In the genomic region with DNA sequence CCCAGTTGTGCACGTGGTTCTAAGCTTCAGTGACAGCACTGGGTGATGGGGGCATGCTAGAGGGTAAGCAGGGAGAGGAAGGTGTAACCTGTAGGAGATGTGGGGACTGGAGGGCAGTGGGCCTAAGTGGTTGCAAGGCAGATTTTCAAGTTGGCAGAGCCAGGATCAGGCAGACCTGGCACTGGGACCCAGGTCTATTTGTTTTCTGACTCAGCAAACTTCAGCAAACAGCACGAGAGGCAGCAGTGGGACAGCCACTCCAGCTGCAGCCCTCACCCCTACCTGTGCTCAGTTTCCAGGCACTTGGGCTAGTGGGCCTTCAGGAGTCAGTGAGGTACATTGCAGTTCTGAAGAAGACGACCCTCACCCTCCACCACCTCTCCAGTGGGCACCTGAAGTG, we compare ENCODE assay signal across 20 mouse cellular contexts. TPM values are rescaled to one million over a fixed set of nuclear protein-coding genes. Genes with fewer than 3 reads are reported as not detected.
DNase-seq lines count a peak whose midpoint lies in the region; ATAC-seq and TF ChIP-seq lines count a peak whose summit lies in the region.
"Had no signal": no experiment of that assay in that cellular context is flagged by ENCODE, and none has a peak within 500 bp of the region (broad histone marks: within the 10 kb centered on the region; RNA-seq: fewer than 3 reads in every experiment).

No protein-coding gene starts in this region.

- H3K4me1 ChIP-seq in liver, embryonic 12.5 days = peaks cover 57% of the 10 kb centered on the region
- H3K4me1 ChIP-seq in liver, postnatal 0 days (ENCODE audit: insufficient read depth) = 0 out of 2 replicates have a peak, but pooled peaks cover 3% of the 10 kb centered on the region
- H3K4me1 ChIP-seq in lung, adult 2 months (ENCODE audit: control insufficient read depth, insufficient read depth, low read length) = 0 out of 2 replicates have a peak, but pooled peaks cover 3% of the 10 kb centered on the region

- H3K4me3 ChIP-seq in liver, embryonic 12.5 days = no peak overlapping the region
- H3K4me3 ChIP-seq in liver, postnatal 0 days (ENCODE audit: low read depth, low read length) = no peak overlapping the region
- no peak overlapping the region for H3K4me3 ChIP-seq in lung, adult 2 months (replicated peaks; ENCODE audit: extremely low read depth, low read depth, low read length)
- H3K4me3 ChIP-seq: forebrain, embryonic 10.5 days; forebrain, embryonic 13.5 days; hindbrain, embryonic 12.5 days had no signal

- H3K4me2 ChIP-seq in liver, embryonic 12.5 days = no peak overlapping the region
- no peak overlapping the region for H3K4me2 ChIP-seq in liver, postnatal 0 days (ENCODE audit: low read depth, low read length)
- H3K4me2 ChIP-seq: forebrain, embryonic 13.5 days; heart, embryonic 11.5 days; hindbrain, embryonic 12.5 days had no signal

- TF ChIP-seq CTCF in liver, postnatal 0 days (IDR thresholded peaks at IDR 0.05; ENCODE audit: low read depth) = no peak
- TF ChIP-seq CTCF in lung, adult 2 months (IDR thresholded peaks at IDR 0.05; ENCODE audit: insufficient read depth, low read length) = no peak

- H3K9me3 ChIP-seq in liver, embryonic 12.5 days (replicated peaks) = no peaks in the 10 kb centered on the region
- no peaks in the 10 kb centered on the region for H3K9me3 ChIP-seq in liver, postnatal 0 days (ENCODE audit: low read length)
- H3K9me3 ChIP-seq: forebrain, embryonic 10.5 days; forebrain, embryonic 13.5 days; hindbrain, embryonic 12.5 days had no signal

- 81% methylated on average over 3 of the region's 3 CpGs for WGBS in liver, embryonic 12.5 days (ENCODE audit: insufficient replicate concordance)
- 77% methylated on average over 3 of the region's 3 CpGs for WGBS in liver, postnatal 0 days (ENCODE audit: insufficient replicate concordance)
- WGBS in lung, adult 2 months = 77% methylated on average over 3 of the region's 3 CpGs

- 0 out of 2 replicates have a peak overlapping the region, but pooled peaks have one; percentile 1 for H3K27ac ChIP-seq in liver, embryonic 12.5 days
- no peak overlapping the region for H3K27ac ChIP-seq in liver, postnatal 0 days (ENCODE audit: low read depth)
- H3K27ac ChIP-seq: forebrain, embryonic 10.5 days; forebrain, embryonic 13.5 days; hindbrain, embryonic 12.5 days had no signal

- TF ChIP-seq EP300 in liver, postnatal 0 days (IDR thresholded peaks at IDR 0.05; ENCODE audit: low read depth) = no peak

- H3K27me3 ChIP-seq in liver, embryonic 12.5 days (replicated peaks) = no peaks in the 10 kb centered on the region
- no peaks in the 10 kb centered on the region for H3K27me3 ChIP-seq in liver, postnatal 0 days (ENCODE audit: insufficient read depth, low read length)
- H3K27me3 ChIP-seq: forebrain, embryonic 13.5 days; hindbrain, embryonic 12.5 days had no signal

- no peak for DNase-seq in liver, postnatal 0 days
- DNase-seq in lung, adult 2 months = peak; percentile 17
- no peak for DNase-seq in lung, postnatal 14 days
- peak; percentile 35 for DNase-seq in lung, postnatal 25 days (ENCODE audit: low spot score)
- no peak for DNase-seq in cerebellum, adult 9-10 months
- DNase-seq: adrenal gland, adult 2 months; adrenal gland, postnatal 14 days; cerebellum, adult 11 months; cerebellum, adult 2 months; cerebellum, postnatal 10 days; gastrocnemius, postnatal 14 days; heart, adult 11 months had no signal

- ATAC-seq in liver, embryonic 12.5 days = no peak
- no peak for ATAC-seq in liver, postnatal 0 days
- ATAC-seq: CD4-positive, CD25-positive, alpha-beta regulatory T cell, adult 4 months; forebrain, embryonic 13.5 days; forebrain, embryonic 16.5 days; hindbrain, embryonic 16.5 days had no signal

- no peak overlapping the region for H3K9ac ChIP-seq in liver, embryonic 12.5 days
- H3K9ac ChIP-seq in liver, postnatal 0 days (replicated peaks) = no peak overlapping the region
- H3K9ac ChIP-seq: forebrain, embryonic 13.5 days; hindbrain, embryonic 12.5 days had no signal

- peaks cover 85% of the 10 kb centered on the region for H3K36me3 ChIP-seq in liver, embryonic 12.5 days
- peaks cover 46% of the 10 kb centered on the region for H3K36me3 ChIP-seq in liver, postnatal 0 days (replicated peaks; ENCODE audit: insufficient read depth, low read length)

- no peak for TF ChIP-seq POLR2A in lung, adult 2 months (IDR thresholded peaks at IDR 0.05; ENCODE audit: borderline replicate concordance, extremely low read depth, low read depth, low read length)

RNA-seq across cellular contexts. Expression of gene Ubr4, which starts 4.8 kb away (rescaled TPM):
- polyA plus RNA-seq in liver, embryonic 12.5 days (2016; fragmentation: Nextera tagmentation; extraction: Ambion mirVana) = 54.7 and 55.1 TPM in 2 replicates
- polyA plus RNA-seq in liver, postnatal 0 days (2015; fragmentation: Nextera tagmentation; extraction: Ambion mirVana) = 24.6 and 24.7 TPM in 2 replicates
- polyA plus RNA-seq in lung, adult 2 months (2012; rRNA removed) = 163 and 183 TPM in 2 replicates

RNA-seq across cellular contexts. Expression of gene Emc1, which starts 4.8 kb away (rescaled TPM):
- polyA plus RNA-seq in liver, embryonic 12.5 days (2016; fragmentation: Nextera tagmentation; extraction: Ambion mirVana) = 27.1 and 27.8 TPM in 2 replicates
- polyA plus RNA-seq in liver, postnatal 0 days (2015; fragmentation: Nextera tagmentation; extraction: Ambion mirVana) = 6.8 and 8.2 TPM in 2 replicates
- 38.3 and 42.7 TPM in 2 replicates for polyA plus RNA-seq in lung, adult 2 months (2012; rRNA removed)

RNA-seq across cellular contexts. Expression of gene Mrto4, which starts 4.8 kb away (rescaled TPM):
- polyA plus RNA-seq in liver, embryonic 12.5 days (2016; fragmentation: Nextera tagmentation; extraction: Ambion mirVana) = 166 and 184 TPM in 2 replicates
- 46.2 and 46.7 TPM in 2 replicates for polyA plus RNA-seq in liver, postnatal 0 days (2015; fragmentation: Nextera tagmentation; extraction: Ambion mirVana)
- 12.4 and 17.9 TPM in 2 replicates for polyA plus RNA-seq in lung, adult 2 months (2012; rRNA removed)

RNA-seq across cellular contexts. Expression of gene Akr7a5, which starts 46.7 kb away (rescaled TPM):
- polyA plus RNA-seq in liver, embryonic 12.5 days (2016; fragmentation: Nextera tagmentation; extraction: Ambion mirVana) = 43.4 and 44.0 TPM in 2 replicates
- polyA plus RNA-seq in liver, postnatal 0 days (2015; fragmentation: Nextera tagmentation; extraction: Ambion mirVana) = 117 and 121 TPM in 2 replicates
- polyA plus RNA-seq in lung, adult 2 months (2012; rRNA removed) = 30.9 and 32.4 TPM in 2 replicates

RNA-seq across cellular contexts. Expression of gene Pqlc2, which starts 46.7 kb away (rescaled TPM):
- polyA plus RNA-seq in liver, embryonic 12.5 days (2016; fragmentation: Nextera tagmentation; extraction: Ambion mirVana) = 9.4 and 9.5 TPM in 2 replicates
- 33.1 and 33.9 TPM in 2 replicates for polyA plus RNA-seq in liver, postnatal 0 days (2015; fragmentation: Nextera tagmentation; extraction: Ambion mirVana)
- 28.1 and 34.0 TPM in 2 replicates for polyA plus RNA-seq in lung, adult 2 months (2012; rRNA removed)

Comparison
In these comparisons a context has a peak if more than half of its experiments do, and no peak if none do; other contexts are left out.
1. DNase-seq: peak in lung, adult 2 months (single experiment) and lung, postnatal 25 days (single experiment); none in liver, postnatal 0 days (single experiment), lung, postnatal 14 days (single experiment) and cerebellum, adult 9-10 months (single experiment).